Mouse (Mus musculus): ENCODE results near the gene Golt1a. TPM values are rescaled to one million over a fixed set of nuclear protein-coding genes. Genes with fewer than 3 reads are reported as not detected.

Gene Golt1a
- polyA plus RNA-seq, 1 experiment from 2014 or later, result not detected

DNA sequence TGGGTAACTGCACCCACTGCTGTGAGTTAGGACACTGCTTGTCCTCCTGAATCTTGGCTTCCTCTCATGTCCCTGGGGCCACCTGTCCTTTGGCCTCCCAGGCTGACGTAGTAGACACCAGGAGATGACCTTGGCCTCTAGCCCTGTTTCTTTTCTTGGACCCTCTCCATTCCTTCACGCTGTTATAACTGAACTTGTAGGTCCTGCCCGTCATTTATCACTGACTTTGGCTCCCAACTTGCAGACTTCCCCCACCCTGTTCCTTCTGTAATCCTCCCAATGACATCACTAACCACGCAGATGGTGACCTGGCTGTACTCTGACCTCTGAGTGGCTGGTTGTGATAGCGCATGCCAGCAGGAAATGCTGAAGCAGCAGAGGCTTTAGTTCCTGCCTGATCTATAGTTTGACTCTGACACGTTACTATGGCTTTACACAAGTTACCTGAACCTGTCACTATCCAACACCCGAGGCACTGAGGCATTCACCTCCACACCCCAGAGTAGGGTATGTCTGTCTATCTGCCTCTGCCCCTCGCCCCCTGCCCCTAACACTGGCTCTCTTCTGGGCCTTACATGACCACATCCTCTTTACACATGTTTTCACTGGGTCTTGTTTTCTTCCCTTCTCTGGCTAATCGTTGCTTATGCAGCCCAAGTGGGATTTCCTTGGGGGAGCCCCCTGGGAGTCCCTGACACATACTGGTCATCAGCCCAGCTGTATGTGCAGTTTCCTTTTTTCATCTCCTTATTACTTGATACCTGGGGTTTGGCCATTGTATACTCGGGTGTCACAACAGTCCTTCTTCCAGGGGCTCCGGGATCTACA lies 38.3 kb downstream of the Golt1a start:
- no peak overlapping the region for H3K9ac ChIP-seq (ENCODE audit: low read length)
- no peak overlapping the region for H3K4me2 ChIP-seq
- H3K27ac ChIP-seq (ENCODE audit: low read depth, low read length), result no peak overlapping the region
- ATAC-seq (ENCODE audit: low FRiP score) (no peak), DNase-seq (ENCODE audit: low spot score, missing footprints) (no peak)
- no peaks in the 10 kb centered on the region for H3K9me3 ChIP-seq (ENCODE audit: control insufficient read depth, low read length)
- 79% methylated on average over 11 of the region's 11 CpGs for WGBS
- no peaks in the 10 kb centered on the region for H3K27me3 ChIP-seq (ENCODE audit: control insufficient read depth, insufficient read depth, low read length)
- 0 out of 2 replicates have a peak, but pooled peaks cover 3% of the 10 kb centered on the region for H3K4me1 ChIP-seq (ENCODE audit: control insufficient read depth, insufficient read depth, low read length)
- no peak overlapping the region for H3K4me3 ChIP-seq (ENCODE audit: low read depth, low read length)
- no peaks in the 10 kb centered on the region for H3K36me3 ChIP-seq (ENCODE audit: control insufficient read depth, insufficient read depth, low read length)

DNA sequence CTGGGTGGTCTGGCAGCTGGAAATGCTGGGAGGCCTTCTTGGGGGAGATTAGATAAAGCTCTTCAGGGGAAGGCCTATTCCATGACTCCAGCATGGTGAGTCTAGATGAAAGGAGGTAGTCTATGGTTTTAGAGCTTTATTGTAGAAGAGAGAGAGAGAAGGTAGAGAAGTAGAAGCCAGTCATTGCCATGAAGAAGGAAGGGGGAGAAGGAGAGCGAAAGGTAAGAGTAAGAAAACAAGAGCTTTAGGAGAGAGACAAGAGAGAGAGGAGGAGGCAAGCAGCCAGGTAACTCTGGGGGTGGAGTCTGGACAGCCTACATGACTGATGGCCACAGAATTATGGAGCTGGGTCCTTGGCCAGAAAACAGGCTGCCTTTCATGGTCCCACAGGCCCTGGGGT lies 40.6 kb downstream of the Golt1a start, which contains the start of gene Ren1:
Gene Ren1 (plus strand): TSS at position 301 of the 400 bp plus-strand sequence.
- H3K4me3 ChIP-seq (ENCODE audit: low read depth, low read length), result no peak within 1 kb of the TSS
- ATAC-seq (ENCODE audit: low FRiP score) (no peak), DNase-seq (ENCODE audit: low spot score, missing footprints) (no peak)
- no peak within 1 kb of the TSS for H3K27ac ChIP-seq (ENCODE audit: low read depth, low read length)
- 96% methylated on average over 1 of the region's 1 CpGs for WGBS
- H3K4me1 ChIP-seq (ENCODE audit: control insufficient read depth, insufficient read depth, low read length), result 0 out of 2 replicates have a peak, but pooled peaks cover 3% of the 10 kb centered on the region
- no peak within 1 kb of the TSS for H3K9ac ChIP-seq (ENCODE audit: low read length)
- no peaks in the 10 kb centered on the region for H3K27me3 ChIP-seq (ENCODE audit: control insufficient read depth, insufficient read depth, low read length)
- no peak within 1 kb of the TSS for H3K4me2 ChIP-seq
- no peaks in the 10 kb centered on the region for H3K36me3 ChIP-seq (ENCODE audit: control insufficient read depth, insufficient read depth, low read length)
- H3K9me3 ChIP-seq (ENCODE audit: control insufficient read depth, low read length), result no peaks in the 10 kb centered on the region

DNA sequence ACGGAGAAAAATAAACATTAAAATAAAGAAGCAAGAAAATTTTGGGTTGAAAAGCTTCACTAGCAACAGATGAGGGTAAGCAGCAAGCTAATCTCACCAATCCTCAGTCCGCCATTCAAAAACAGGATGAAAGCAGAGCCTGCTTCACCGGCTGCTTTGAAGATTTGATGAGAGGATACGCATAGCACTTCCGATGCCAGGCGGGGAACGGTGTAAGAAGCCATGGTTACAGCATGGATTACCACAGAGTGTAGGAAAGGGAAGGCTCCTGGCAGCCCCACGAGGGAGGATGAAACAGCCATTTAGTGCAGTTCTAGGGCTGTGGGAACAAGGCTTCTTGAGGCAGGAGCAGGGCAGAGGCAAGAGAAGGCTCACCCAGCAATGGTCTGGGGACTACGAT lies 42.2 kb downstream of the Golt1a start:
- Histone ChIP-seq H3K4me1 (ENCODE audit: control insufficient read depth, insufficient read depth, low read length) (0 out of 2 replicates have a peak, but pooled peaks cover 3% of the 10 kb centered on the region), H3K4me2 (no peak overlapping the region), H3K27me3 (ENCODE audit: control insufficient read depth, insufficient read depth, low read length) (no peaks in the 10 kb centered on the region), H3K9ac (ENCODE audit: low read length) (no peak overlapping the region), H3K4me3 (ENCODE audit: low read depth, low read length) (no peak overlapping the region), H3K27ac (ENCODE audit: low read depth, low read length) (no peak overlapping the region), H3K9me3 (ENCODE audit: control insufficient read depth, low read length) (no peaks in the 10 kb centered on the region), H3K36me3 (ENCODE audit: control insufficient read depth, insufficient read depth, low read length) (no peaks in the 10 kb centered on the region)
- no peak for ATAC-seq (ENCODE audit: low FRiP score)
- DNase-seq (ENCODE audit: low spot score, missing footprints), result no peak
- 29% methylated on average over 9 of the region's 9 CpGs for WGBS

DNA sequence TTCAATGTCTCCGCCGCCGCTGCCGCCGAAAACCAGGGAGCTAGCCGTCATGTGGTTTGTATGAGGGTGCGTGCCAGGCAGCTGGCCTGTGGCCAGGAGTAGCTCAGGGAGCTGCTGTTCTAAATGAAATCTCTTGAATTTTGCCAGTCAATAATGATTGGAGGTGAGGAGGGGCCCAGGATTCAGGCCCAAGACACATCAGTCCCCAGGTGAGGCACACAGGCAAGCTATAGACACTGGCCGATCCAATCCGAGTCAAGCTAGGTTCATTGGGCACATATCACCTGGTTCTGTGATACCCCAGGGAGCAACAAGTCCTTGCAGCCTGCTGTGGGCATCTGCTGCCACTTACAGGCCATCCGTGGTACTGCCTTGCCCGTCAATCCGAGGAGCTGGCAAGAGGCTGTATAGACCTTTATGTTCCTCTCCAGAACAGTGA lies 43.8 kb downstream of the Golt1a start:
- no peaks in the 10 kb centered on the region for H3K9me3 ChIP-seq (ENCODE audit: control insufficient read depth, low read length)
- no peak overlapping the region for H3K4me2 ChIP-seq
- WGBS, result 55% methylated on average over 12 of the region's 12 CpGs
- H3K27ac ChIP-seq (ENCODE audit: low read depth, low read length), result no peak overlapping the region
- peak; percentile 96 for DNase-seq (ENCODE audit: low spot score, missing footprints)
- H3K36me3 ChIP-seq (ENCODE audit: control insufficient read depth, insufficient read depth, low read length), result no peaks in the 10 kb centered on the region
- H3K4me1 ChIP-seq (ENCODE audit: control insufficient read depth, insufficient read depth, low read length), result 0 out of 2 replicates have a peak, but pooled peaks cover 3% of the 10 kb centered on the region
- ATAC-seq (ENCODE audit: low FRiP score), result peak; percentile 57
- no peak overlapping the region for H3K9ac ChIP-seq (ENCODE audit: low read length)
- H3K4me3 ChIP-seq (ENCODE audit: low read depth, low read length), result no peak overlapping the region
- H3K27me3 ChIP-seq (ENCODE audit: control insufficient read depth, insufficient read depth, low read length), result no peaks in the 10 kb centered on the region

DNA sequence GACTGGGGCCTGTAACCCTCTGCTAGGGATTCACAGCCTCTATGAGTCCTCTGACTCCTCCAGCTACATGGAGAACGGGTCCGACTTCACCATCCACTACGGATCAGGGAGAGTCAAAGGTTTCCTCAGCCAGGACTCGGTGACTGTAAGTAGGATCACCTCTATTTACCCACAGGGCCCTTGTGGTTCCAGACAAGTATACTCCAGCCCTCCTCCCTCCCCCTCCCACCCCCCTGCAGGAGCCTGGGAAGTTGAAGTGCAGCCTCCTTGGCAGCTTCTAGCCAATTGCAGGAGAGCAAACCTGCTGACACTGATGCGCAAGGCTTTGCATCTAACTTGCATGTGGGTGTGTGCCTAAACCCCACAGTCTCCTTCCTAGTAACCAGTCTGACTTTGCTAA lies 45.9 kb downstream of the Golt1a start:
- Histone ChIP-seq H3K36me3 (ENCODE audit: control insufficient read depth, insufficient read depth, low read length) (no peaks in the 10 kb centered on the region), H3K4me2 (no peak overlapping the region), H3K4me1 (ENCODE audit: control insufficient read depth, insufficient read depth, low read length) (0 out of 2 replicates have a peak, but pooled peaks cover 3% of the 10 kb centered on the region), H3K27me3 (ENCODE audit: control insufficient read depth, insufficient read depth, low read length) (no peaks in the 10 kb centered on the region), H3K4me3 (ENCODE audit: low read depth, low read length) (no peak overlapping the region), H3K9ac (ENCODE audit: low read length) (no peak overlapping the region), H3K9me3 (ENCODE audit: control insufficient read depth, low read length) (no peaks in the 10 kb centered on the region), H3K27ac (ENCODE audit: low read depth, low read length) (no peak overlapping the region)
- DNase-seq (ENCODE audit: low spot score, missing footprints) (no peak), ATAC-seq (ENCODE audit: low FRiP score) (no peak)
- 48% methylated on average over 5 of the region's 5 CpGs for WGBS

DNA sequence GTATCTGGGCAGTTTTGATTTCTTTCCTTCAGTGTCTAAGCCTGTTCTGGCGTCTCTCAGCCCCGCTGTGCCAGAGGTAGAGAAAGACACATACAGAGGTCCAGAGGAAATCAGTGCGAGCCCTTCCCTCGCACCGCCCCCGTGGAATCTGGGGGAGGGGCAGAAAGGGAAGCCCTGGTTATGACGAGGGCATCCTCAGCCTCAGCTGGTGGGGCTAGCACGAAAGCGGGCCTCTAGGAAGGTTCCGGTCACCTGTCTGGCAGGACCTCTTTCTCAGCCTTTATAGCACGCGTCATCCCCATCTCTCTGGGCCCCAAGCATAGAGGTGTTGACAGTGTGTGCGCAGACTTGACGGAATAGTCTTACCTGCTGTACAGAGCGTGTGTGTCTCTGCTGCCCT lies 46.3 kb downstream of the Golt1a start:
- no peak overlapping the region for H3K27ac ChIP-seq (ENCODE audit: low read depth, low read length)
- H3K4me2 ChIP-seq, result no peak overlapping the region
- 60% methylated on average over 15 of the region's 15 CpGs for WGBS
- no peaks in the 10 kb centered on the region for H3K9me3 ChIP-seq (ENCODE audit: control insufficient read depth, low read length)
- no peak overlapping the region for H3K9ac ChIP-seq (ENCODE audit: low read length)
- no peaks in the 10 kb centered on the region for H3K36me3 ChIP-seq (ENCODE audit: control insufficient read depth, insufficient read depth, low read length)
- ATAC-seq (ENCODE audit: low FRiP score) (no peak), DNase-seq (ENCODE audit: low spot score, missing footprints) (no peak)
- 0 out of 2 replicates have a peak, but pooled peaks cover 3% of the 10 kb centered on the region for H3K4me1 ChIP-seq (ENCODE audit: control insufficient read depth, insufficient read depth, low read length)
- no peak overlapping the region for H3K4me3 ChIP-seq (ENCODE audit: low read depth, low read length)
- H3K27me3 ChIP-seq (ENCODE audit: control insufficient read depth, insufficient read depth, low read length), result no peaks in the 10 kb centered on the region

DNA sequence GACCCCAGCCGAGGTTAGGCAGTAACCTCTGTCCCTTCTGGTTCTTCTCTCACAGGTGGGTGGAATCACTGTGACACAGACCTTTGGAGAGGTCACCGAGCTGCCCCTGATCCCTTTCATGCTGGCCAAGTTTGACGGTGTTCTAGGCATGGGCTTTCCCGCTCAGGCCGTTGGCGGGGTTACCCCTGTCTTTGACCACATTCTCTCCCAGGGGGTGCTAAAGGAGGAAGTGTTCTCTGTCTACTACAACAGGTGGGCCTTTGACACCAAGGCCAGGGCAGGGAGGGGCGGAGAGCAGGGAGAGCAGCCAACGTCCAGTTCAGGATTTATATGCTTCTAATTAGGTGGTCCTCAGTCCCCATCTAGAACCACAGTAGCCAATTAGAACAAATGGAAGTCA lies 46.7 kb downstream of the Golt1a start:
- WGBS, result 71% methylated on average over 8 of the region's 8 CpGs
- Histone ChIP-seq H3K4me2 (no peak overlapping the region), H3K9ac (ENCODE audit: low read length) (no peak overlapping the region), H3K4me3 (ENCODE audit: low read depth, low read length) (no peak overlapping the region), H3K27ac (ENCODE audit: low read depth, low read length) (no peak overlapping the region), H3K4me1 (ENCODE audit: control insufficient read depth, insufficient read depth, low read length) (0 out of 2 replicates have a peak, but pooled peaks cover 3% of the 10 kb centered on the region), H3K27me3 (ENCODE audit: control insufficient read depth, insufficient read depth, low read length) (no peaks in the 10 kb centered on the region), H3K9me3 (ENCODE audit: control insufficient read depth, low read length) (no peaks in the 10 kb centered on the region), H3K36me3 (ENCODE audit: control insufficient read depth, insufficient read depth, low read length) (no peaks in the 10 kb centered on the region)
- ATAC-seq (ENCODE audit: low FRiP score), result no peak
- no peak for DNase-seq (ENCODE audit: low spot score, missing footprints)

DNA sequence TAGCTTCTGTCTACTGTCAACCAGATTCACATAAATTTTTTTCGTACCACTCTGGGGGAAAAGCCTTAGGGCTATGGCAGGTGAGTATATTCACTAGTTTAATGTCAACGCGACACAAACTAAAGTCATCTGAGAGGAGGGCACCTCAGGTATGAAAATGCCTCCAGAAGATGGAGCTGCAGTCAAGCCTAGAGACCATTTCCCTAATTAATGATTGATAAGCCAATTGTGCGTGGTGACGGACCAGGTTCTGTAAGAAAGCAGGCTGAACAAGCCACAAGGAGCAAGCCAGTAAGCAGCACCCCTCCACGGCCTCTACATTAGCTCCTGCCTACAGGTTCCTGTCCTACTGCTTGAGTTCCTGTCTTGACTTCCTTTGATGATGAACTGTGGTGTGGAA lies 51.4 kb downstream of the Golt1a start:
- WGBS, result 91% methylated on average over 6 of the region's 6 CpGs
- Histone ChIP-seq H3K27ac (ENCODE audit: low read depth, low read length) (no peak overlapping the region), H3K4me2 (no peak overlapping the region), H3K27me3 (ENCODE audit: control insufficient read depth, insufficient read depth, low read length) (peaks cover 25% of the 10 kb centered on the region), H3K4me3 (ENCODE audit: low read depth, low read length) (no peak overlapping the region), H3K4me1 (ENCODE audit: control insufficient read depth, insufficient read depth, low read length) (peaks cover 11% of the 10 kb centered on the region), H3K9me3 (ENCODE audit: control insufficient read depth, low read length) (no peaks in the 10 kb centered on the region), H3K36me3 (ENCODE audit: control insufficient read depth, insufficient read depth, low read length) (no peaks in the 10 kb centered on the region), H3K9ac (ENCODE audit: low read length) (no peak overlapping the region)
- ATAC-seq (ENCODE audit: low FRiP score), result no peak
- DNase-seq (ENCODE audit: low spot score, missing footprints), result no peak

DNA sequence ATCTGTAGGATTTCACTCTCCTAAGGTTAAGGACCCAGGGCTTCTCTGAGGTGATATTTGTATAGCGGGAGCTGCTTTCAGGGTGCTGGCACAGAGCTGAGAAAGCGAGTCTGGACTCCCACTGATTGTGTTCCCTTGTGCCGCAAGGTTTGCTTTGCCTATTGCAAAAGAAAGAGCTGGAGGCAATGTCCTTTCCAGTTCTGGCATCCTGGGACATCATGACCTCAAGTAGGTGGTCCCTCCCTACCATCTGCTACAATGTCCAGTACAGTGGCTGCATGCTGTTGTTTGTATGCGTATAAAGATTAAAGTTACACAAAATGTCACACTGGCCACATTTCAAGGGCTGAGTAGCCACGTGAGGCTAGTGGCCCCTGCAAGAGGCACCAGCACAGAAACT lies 52.5 kb downstream of the Golt1a start:
- Histone ChIP-seq H3K27me3 (ENCODE audit: control insufficient read depth, insufficient read depth, low read length) (peaks cover 30% of the 10 kb centered on the region), H3K4me3 (ENCODE audit: low read depth, low read length) (no peak overlapping the region)

More for the DNA sequence above, 52.5 kb downstream of the Golt1a start:
- Histone ChIP-seq H3K4me1 (ENCODE audit: control insufficient read depth, insufficient read depth, low read length) (peaks cover 11% of the 10 kb centered on the region), H3K36me3 (ENCODE audit: control insufficient read depth, insufficient read depth, low read length) (no peaks in the 10 kb centered on the region), H3K4me2 (no peak overlapping the region), H3K27ac (ENCODE audit: low read depth, low read length) (no peak overlapping the region), H3K9ac (ENCODE audit: low read length) (no peak overlapping the region), H3K9me3 (ENCODE audit: control insufficient read depth, low read length) (no peaks in the 10 kb centered on the region)
- ATAC-seq (ENCODE audit: low FRiP score) (no peak), DNase-seq (ENCODE audit: low spot score, missing footprints) (no peak)
- WGBS, result 93% methylated on average over 5 of the region's 5 CpGs
